Mouse (Mus musculus) hindbrain, embryonic 12.5 days (tissue): ENCODE data around the gene Ankrd2. TPM values are rescaled to one million over a fixed set of nuclear protein-coding genes. Genes with fewer than 3 reads are reported as not detected.

Experiments
- ATAC-seq: fragments of 200-750 bp; cut with Nextera tagmentation; 2 replicates; pipeline ENCODE4 v1.8.0; 2017; ENCODE audit warnings: moderate TSS enrichment; ENCODE audit not compliant: low FRiP score
- H3K27ac ChIP-seq: fragments of 300-500 bp; sonication (generic); 2 replicates; pipeline ENCODE4 v1.5.1; 2016; ENCODE audit warnings: mild to moderate bottlenecking
- H3K27me3 ChIP-seq: fragments of 300-500 bp; sonication (generic); 2 replicates; pipeline ENCODE4 v1.6.1; 2016; ENCODE audit warnings: mild to moderate bottlenecking
- H3K36me3 ChIP-seq: fragments of 300-500 bp; sonication (generic); 2 replicates; pipeline ENCODE4 v1.6.1; 2016; ENCODE audit warnings: mild to moderate bottlenecking
- H3K4me1 ChIP-seq: fragments of 300-500 bp; sonication (generic); 2 replicates; pipeline ENCODE4 v1.6.1; 2016
- H3K4me2 ChIP-seq: fragments of 300-500 bp; sonication (generic); replicated peaks from 2 replicates; pipeline ENCODE4 v1.6.1; 2016; ENCODE audit warnings: mild to moderate bottlenecking
- H3K4me3 ChIP-seq: fragments of 300-500 bp; sonication (generic); 2 replicates; pipeline ENCODE4 v1.5.1; 2016; ENCODE audit warnings: mild to moderate bottlenecking
- H3K9ac ChIP-seq: fragments of 300-500 bp; sonication (generic); 2 replicates; pipeline ENCODE4 v1.6.1; 2016; ENCODE audit warnings: mild to moderate bottlenecking, moderate library complexity
- H3K9me3 ChIP-seq: fragments of 300-500 bp; sonication (generic); replicated peaks from 2 replicates; pipeline ENCODE4 v1.6.1; 2016; ENCODE audit warnings: mild to moderate bottlenecking
- WGBS: fragments of 180-500 bp; shearing (Covaris S2); methylation state at CpG from one replicate; pipeline ENCODE4 v1.1.7; 2016; 5-methylcytosine and 5-hydroxymethylcytosine counted together
- polyA plus RNA-seq: library from polyadenylated mRNA; unstranded; fragments of >200 nt; fragmentation: Nextera tagmentation; extraction: Ambion mirVana; gene quantifications from 2 replicates; pipeline ENCODE4 v1.2.1, GENCODE M21; 2016

Gene Ankrd2
- polyA plus RNA-seq, 1 experiment from 2014 or later = not detected

- 0 out of 2 replicates have a peak overlapping the region, but pooled peaks have one; percentile 41 for H3K9ac ChIP-seq
- peaks cover 8% of the 10 kb centered on the region for H3K36me3 ChIP-seq
- peak overlapping the region; percentile 99 for H3K4me3 ChIP-seq
- no peaks in the 10 kb centered on the region for H3K27me3 ChIP-seq
- peak overlapping the region; percentile 90 for H3K4me2 ChIP-seq
- H3K27ac ChIP-seq = peak overlapping the region; percentile 81
- peaks cover 26% of the 10 kb centered on the region for H3K4me1 ChIP-seq
- no peaks in the 10 kb centered on the region for H3K9me3 ChIP-seq
- 28% methylated on average over 14 of the region's 14 CpGs for WGBS
- no peak for ATAC-seq
Observed at GRCm38 (mm10) chr19:42089103-42089747, 53.4 kb downstream of the Ankrd2 start.

- Histone ChIP-seq H3K27me3 (no peaks in the 10 kb centered on the region), H3K4me1 (peaks cover 26% of the 10 kb centered on the region), H3K9ac (peak within 1 kb of the TSS; percentile 90), H3K4me2 (peak within 1 kb of the TSS; percentile 90), H3K36me3 (peaks cover 8% of the 10 kb centered on the region), H3K27ac (peak within 1 kb of the TSS; percentile 94), H3K9me3 (no peaks in the 10 kb centered on the region), H3K4me3 (peak within 1 kb of the TSS; percentile 99)
- ATAC-seq = peak; percentile 98
- WGBS = 1% methylated on average over 55 of the region's 55 CpGs
Observed at GRCm38 (mm10) chr19:42089748-42090595, 54.2 kb downstream of the Ankrd2 start, which contains the start of gene Pi4k2a. Gene Pi4k2a (plus strand): TSS chr19:42090470.

- Histone ChIP-seq H3K4me1 (peaks cover 26% of the 10 kb centered on the region), H3K9ac (peak overlapping the region; percentile 90), H3K4me2 (peak overlapping the region; percentile 90), H3K9me3 (no peaks in the 10 kb centered on the region), H3K4me3 (peak overlapping the region; percentile 99), H3K27ac (peak overlapping the region; percentile 94), H3K36me3 (peaks cover 8% of the 10 kb centered on the region), H3K27me3 (no peaks in the 10 kb centered on the region)
- peak; percentile 80 for ATAC-seq
- under 1% methylated on average over 50 of the region's 52 CpGs for WGBS
Observed at GRCm38 (mm10) chr19:42090637-42091141, 54.9 kb downstream of the Ankrd2 start.

Other genes with a start within 250 kb of the Ankrd2 start
- 22.4 and 23.2 TPM in 2 replicates for gene Arhgap19, start 234.0 kb upstream of the Ankrd2 start, polyA plus RNA-seq
- gene Frat1, start 206.0 kb upstream of the Ankrd2 start, polyA plus RNA-seq = 16.8 and 19.4 TPM in 2 replicates
- 14.5 and 15.3 TPM in 2 replicates for gene Frat2, start 187.9 kb upstream of the Ankrd2 start, polyA plus RNA-seq
- 18.3 and 20.9 TPM in 2 replicates for gene Rrp12, start 139.8 kb upstream of the Ankrd2 start, polyA plus RNA-seq
- gene Pgam1, start 124.1 kb upstream of the Ankrd2 start, polyA plus RNA-seq = 514 and 546 TPM in 2 replicates
- 63.1 and 64.4 TPM in 2 replicates for gene Exosc1, start 102.6 kb upstream of the Ankrd2 start, polyA plus RNA-seq
- gene Zdhhc16, start 102.5 kb upstream of the Ankrd2 start, polyA plus RNA-seq = 75.8 and 76.4 TPM in 2 replicates
- 33.1 and 39.0 TPM in 2 replicates for gene Mms19, start 54.8 kb upstream of the Ankrd2 start, polyA plus RNA-seq
- 15.9 and 16.2 TPM in 2 replicates for gene Ubtd1, start 54.2 kb upstream of the Ankrd2 start, polyA plus RNA-seq
- 1.1 and 1.3 TPM in 2 replicates for gene Hoga1, start 9.6 kb downstream of the Ankrd2 start, polyA plus RNA-seq
- not detected in 2 replicates for gene 4933411K16Rik, start 16.2 kb downstream of the Ankrd2 start, polyA plus RNA-seq
- gene Morn4, start 50.4 kb downstream of the Ankrd2 start, polyA plus RNA-seq = 81.4 and 83.5 TPM in 2 replicates
- gene Pi4k2a, start 54.5 kb downstream of the Ankrd2 start, polyA plus RNA-seq = 35.3 and 39.4 TPM in 2 replicates
- 11.8 and 13.5 TPM in 2 replicates for gene Avpi1, start 93.1 kb downstream of the Ankrd2 start, polyA plus RNA-seq
- gene Marveld1, start 111.4 kb downstream of the Ankrd2 start, polyA plus RNA-seq = 9.7 and 11.6 TPM in 2 replicates
- 53.6 and 55.2 TPM in 2 replicates for gene Zfyve27, start 128.0 kb downstream of the Ankrd2 start, polyA plus RNA-seq
- gene Sfrp5, start 166.3 kb downstream of the Ankrd2 start, polyA plus RNA-seq = 1.5 and 1.9 TPM in 2 replicates
- gene Golga7b, start 211.6 kb downstream of the Ankrd2 start, polyA plus RNA-seq = 11.5 and 11.6 TPM in 2 replicates